8 mouse cellular contexts compared by ENCODE assay signal in genomic region chr7:127875627-127876001, GRCm38 (mm10). TPM values are rescaled to one million over a fixed set of nuclear protein-coding genes. Genes with fewer than 3 reads are reported as not detected.
A peak's percentile ranks its signal among the peaks of the same experiment; 100 is the strongest.
DNase-seq lines count a peak whose midpoint lies in the region; ATAC-seq and TF ChIP-seq lines count a peak whose summit lies in the region.

No protein-coding gene starts in this region.

- peak; percentile 78 for DNase-seq in c-Kit-positive CD71-positive TER-119-negative erythroid progenitor cells, embryonic 14.5 days (ENCODE audit: low read depth)
- DNase-seq in forebrain, embryonic 11.5 days (ENCODE audit: low spot score) = peak; percentile 99
- DNase-seq in kidney, postnatal 25 days = peak; percentile 91 to 96
- peak; percentile 70 to 74 (median 73) for DNase-seq in liver, embryonic 14.5 days (ENCODE audit: low read depth in 3 of 3, low spot score in 3 of 3)
- peak; percentile 100 for DNase-seq in neural tube, embryonic 10.5 days (ENCODE audit: extremely low spot score, low spot score)

- H3K27me3 ChIP-seq in E14TG2a.4 (ENCODE audit: insufficient read depth, low read length) = no peaks in the 10 kb centered on the region
- no peaks in the 10 kb centered on the region for H3K27me3 ChIP-seq in forebrain, embryonic 11.5 days (ENCODE audit: control insufficient read depth, insufficient read depth, low read length)
- H3K27me3 ChIP-seq in heart, embryonic 16.5 days (ENCODE audit: control insufficient read depth, insufficient read depth, low read length) = no peaks in the 10 kb centered on the region
- peaks cover 2% of the 10 kb centered on the region; the same call in 1 of the 2 replicates for H3K27me3 ChIP-seq in liver, embryonic 14.5 days (ENCODE audit: control insufficient read depth, insufficient read depth, low read length)
- no peaks in the 10 kb centered on the region for H3K27me3 ChIP-seq in stomach, embryonic 15.5 days (replicated peaks)

- ATAC-seq in forebrain, embryonic 11.5 days (replicated peaks; ENCODE audit: low FRiP score) = peak; percentile 95
- ATAC-seq in heart, embryonic 16.5 days (replicated peaks; ENCODE audit: extremely low read depth, insufficient read depth, low FRiP score) = peak; percentile 89
- peak; percentile 76 for ATAC-seq in liver, embryonic 14.5 days (ENCODE audit: insufficient read depth)
- peak; percentile 91 for ATAC-seq in stomach, embryonic 15.5 days (ENCODE audit: insufficient read depth, low FRiP score, low read depth)

- under 1% methylated on average over 43 of the region's 43 CpGs for WGBS in forebrain, embryonic 11.5 days
- WGBS in heart, embryonic 16.5 days = under 1% methylated on average over 43 of the region's 43 CpGs
- WGBS in liver, embryonic 14.5 days (ENCODE audit: insufficient replicate concordance) = under 1% methylated on average over 43 of the region's 43 CpGs
- under 1% methylated on average over 40 of the region's 43 CpGs for WGBS in stomach, embryonic 15.5 days

- peak overlapping the region; percentile 93 for H3K9ac ChIP-seq in forebrain, embryonic 11.5 days (ENCODE audit: low read length)
- peak overlapping the region; percentile 96 for H3K9ac ChIP-seq in heart, embryonic 16.5 days (ENCODE audit: low read length)
- H3K9ac ChIP-seq in liver, embryonic 14.5 days (replicated peaks) = peak overlapping the region; percentile 88
- peak overlapping the region; percentile 70 for H3K9ac ChIP-seq in stomach, embryonic 15.5 days

- peak overlapping the region; percentile 100 for H3K4me3 ChIP-seq in E14TG2a.4 (replicated peaks; ENCODE audit: low read length)
- H3K4me3 ChIP-seq in forebrain, embryonic 11.5 days (ENCODE audit: low read depth, low read length) = peak overlapping the region; percentile 95
- H3K4me3 ChIP-seq in heart, embryonic 16.5 days (ENCODE audit: low read length) = peak overlapping the region; percentile 88
- H3K4me3 ChIP-seq in liver, embryonic 14.5 days (ENCODE audit: insufficient read depth in 1 of 2, low read depth in 2 of 2, low read length in 2 of 2) = peak overlapping the region; percentile 87 to 90
- peak overlapping the region; percentile 66 for H3K4me3 ChIP-seq in stomach, embryonic 15.5 days (replicated peaks)

- no peak for TF ChIP-seq CTCF in E14TG2a.4 (conservative IDR thresholded peaks at IDR 0.05; ENCODE audit: low read length)
- no peak for TF ChIP-seq CTCF in liver, embryonic 14.5 days (IDR thresholded peaks at IDR 0.05; ENCODE audit: low read depth)

- H3K4me1 ChIP-seq in E14TG2a.4 (replicated peaks; ENCODE audit: low read depth, low read length) = peaks cover 70% of the 10 kb centered on the region
- H3K4me1 ChIP-seq in forebrain, embryonic 11.5 days (replicated peaks; ENCODE audit: control insufficient read depth, insufficient read depth, low read length) = peaks cover 13% of the 10 kb centered on the region; the same call in 1 of the 2 replicates
- H3K4me1 ChIP-seq in heart, embryonic 16.5 days (ENCODE audit: control insufficient read depth, insufficient read depth, low read length) = peaks cover 16% of the 10 kb centered on the region
- H3K4me1 ChIP-seq in liver, embryonic 14.5 days (replicated peaks; ENCODE audit: control insufficient read depth in 2 of 2, insufficient read depth in 2 of 2, low read length in 1 of 2) = peaks cover 13 to 18% of the 10 kb centered on the region in 2 experiments
- peaks cover 18% of the 10 kb centered on the region for H3K4me1 ChIP-seq in stomach, embryonic 15.5 days

- H3K36me3 ChIP-seq in E14TG2a.4 (ENCODE audit: insufficient read depth, low read length) = peaks cover 60% of the 10 kb centered on the region
- peaks cover 16% of the 10 kb centered on the region for H3K36me3 ChIP-seq in forebrain, embryonic 11.5 days (ENCODE audit: control insufficient read depth, insufficient read depth, low read length)
- H3K36me3 ChIP-seq in heart, embryonic 16.5 days (ENCODE audit: control insufficient read depth, insufficient read depth) = peaks cover 23% of the 10 kb centered on the region
- peaks cover 24% of the 10 kb centered on the region for H3K36me3 ChIP-seq in liver, embryonic 14.5 days (replicated peaks; ENCODE audit: control insufficient read depth, insufficient read depth, low read depth)
- peaks cover 23% of the 10 kb centered on the region for H3K36me3 ChIP-seq in stomach, embryonic 15.5 days

- H3K4me2 ChIP-seq in forebrain, embryonic 11.5 days (ENCODE audit: low read depth, low read length, severe bottlenecking) = peak overlapping the region; percentile 87; the same call in 1 of the 2 replicates
- H3K4me2 ChIP-seq in heart, embryonic 16.5 days (ENCODE audit: low read depth, low read length) = peak overlapping the region; percentile 89
- peak overlapping the region; percentile 98 for H3K4me2 ChIP-seq in liver, embryonic 14.5 days (ENCODE audit: low read depth)
- peak overlapping the region; percentile 84 for H3K4me2 ChIP-seq in stomach, embryonic 15.5 days

- H3K9me3 ChIP-seq in E14TG2a.4 (ENCODE audit: low read length) = no peaks in the 10 kb centered on the region
- no peaks in the 10 kb centered on the region for H3K9me3 ChIP-seq in forebrain, embryonic 11.5 days (ENCODE audit: control insufficient read depth, low read length)
- H3K9me3 ChIP-seq in heart, embryonic 16.5 days (replicated peaks; ENCODE audit: control insufficient read depth, low read length) = no peaks in the 10 kb centered on the region
- peaks cover 18% of the 10 kb centered on the region for H3K9me3 ChIP-seq in liver, embryonic 14.5 days (ENCODE audit: control insufficient read depth, low read length)
- H3K9me3 ChIP-seq in stomach, embryonic 15.5 days = no peaks in the 10 kb centered on the region

- peak overlapping the region; percentile 97 for H3K27ac ChIP-seq in forebrain, embryonic 11.5 days (ENCODE audit: low read depth, low read length)
- peak overlapping the region; percentile 98 for H3K27ac ChIP-seq in heart, embryonic 16.5 days (ENCODE audit: low read length)
- peak overlapping the region; percentile 83 for H3K27ac ChIP-seq in liver, embryonic 14.5 days
- H3K27ac ChIP-seq in stomach, embryonic 15.5 days = peak overlapping the region; percentile 97

- 0 out of 2 replicates have a peak, but pooled peaks have one; percentile 7 for TF ChIP-seq EP300 in liver, embryonic 14.5 days (IDR thresholded peaks at IDR 0.05; ENCODE audit: low read depth)

RNA-seq across cellular contexts. Expression of gene Zfp646, which starts 0.4 kb away (rescaled TPM):
- polyA plus RNA-seq in forebrain, embryonic 11.5 days (2014; fragmentation: Nextera tagmentation; extraction: Ambion mirVana) = 26.2 and 26.8 TPM in 2 replicates
- polyA plus RNA-seq in heart, embryonic 16.5 days (2015; fragmentation: Nextera tagmentation; extraction: Ambion mirVana) = 6.8 and 7.4 TPM in 2 replicates
- polyA plus RNA-seq in liver, embryonic 14.5 days (2012; rRNA removed) = 5.8 and 6.7 TPM in 2 replicates
- polyA plus RNA-seq in liver, embryonic 14.5 days (2014; fragmentation: Nextera tagmentation; extraction: Ambion mirVana) = 4.6 and 5.1 TPM in 2 replicates
- polyA plus RNA-seq in stomach, embryonic 15.5 days (2015; fragmentation: Nextera tagmentation; extraction: Ambion mirVana) = 9.1 and 10.9 TPM in 2 replicates

RNA-seq across cellular contexts. Expression of gene Zfp668, which starts 1.0 kb away (rescaled TPM):
- polyA plus RNA-seq in forebrain, embryonic 11.5 days (2014; fragmentation: Nextera tagmentation; extraction: Ambion mirVana) = 32.6 and 32.9 TPM in 2 replicates
- 9.1 and 10.4 TPM in 2 replicates for polyA plus RNA-seq in heart, embryonic 16.5 days (2015; fragmentation: Nextera tagmentation; extraction: Ambion mirVana)
- polyA plus RNA-seq in liver, embryonic 14.5 days (2012; rRNA removed) = 3.0 TPM in 2 replicates
- polyA plus RNA-seq in liver, embryonic 14.5 days (2014; fragmentation: Nextera tagmentation; extraction: Ambion mirVana) = 3.9 and 4.3 TPM in 2 replicates
- 14.6 and 16.7 TPM in 2 replicates for polyA plus RNA-seq in stomach, embryonic 15.5 days (2015; fragmentation: Nextera tagmentation; extraction: Ambion mirVana)

RNA-seq across cellular contexts. Expression of gene Prss53, which starts 15.2 kb away (rescaled TPM):
- 0.56 and 0.91 TPM in 2 replicates for polyA plus RNA-seq in forebrain, embryonic 11.5 days (2014; fragmentation: Nextera tagmentation; extraction: Ambion mirVana)
- polyA plus RNA-seq in heart, embryonic 16.5 days (2015; fragmentation: Nextera tagmentation; extraction: Ambion mirVana) = 1.5 and 1.8 TPM in 2 replicates
- 0.38 and 0.48 TPM in 2 replicates for polyA plus RNA-seq in liver, embryonic 14.5 days (2012; rRNA removed)
- polyA plus RNA-seq in liver, embryonic 14.5 days (2014; fragmentation: Nextera tagmentation; extraction: Ambion mirVana) = 0.05 and 0.29 TPM in 2 replicates
- polyA plus RNA-seq in stomach, embryonic 15.5 days (2015; fragmentation: Nextera tagmentation; extraction: Ambion mirVana) = 1.7 and 1.8 TPM in 2 replicates

RNA-seq across cellular contexts. Expression of gene Gm21974, which starts 19.6 kb away (rescaled TPM):
- polyA plus RNA-seq in forebrain, embryonic 11.5 days (2014; fragmentation: Nextera tagmentation; extraction: Ambion mirVana) = not detected in 2 replicates
- polyA plus RNA-seq in heart, embryonic 16.5 days (2015; fragmentation: Nextera tagmentation; extraction: Ambion mirVana) = not detected in 2 replicates
- polyA plus RNA-seq in liver, embryonic 14.5 days (2012; rRNA removed) = not detected in 2 replicates
- not detected in 2 replicates for polyA plus RNA-seq in liver, embryonic 14.5 days (2014; fragmentation: Nextera tagmentation; extraction: Ambion mirVana)
- not detected in 2 replicates for polyA plus RNA-seq in stomach, embryonic 15.5 days (2015; fragmentation: Nextera tagmentation; extraction: Ambion mirVana)

RNA-seq across cellular contexts. Expression of gene Vkorc1, which starts 19.8 kb away (rescaled TPM):
- polyA plus RNA-seq in forebrain, embryonic 11.5 days (2014; fragmentation: Nextera tagmentation; extraction: Ambion mirVana) = 47.8 and 48.9 TPM in 2 replicates
- polyA plus RNA-seq in heart, embryonic 16.5 days (2015; fragmentation: Nextera tagmentation; extraction: Ambion mirVana) = 99.9 and 113 TPM in 2 replicates
- 74.0 and 104 TPM in 2 replicates for polyA plus RNA-seq in liver, embryonic 14.5 days (2012; rRNA removed)
- 107 and 116 TPM in 2 replicates for polyA plus RNA-seq in liver, embryonic 14.5 days (2014; fragmentation: Nextera tagmentation; extraction: Ambion mirVana)
- polyA plus RNA-seq in stomach, embryonic 15.5 days (2015; fragmentation: Nextera tagmentation; extraction: Ambion mirVana) = 186 and 190 TPM in 2 replicates

Comparison
In these comparisons a context has a peak if more than half of its experiments do, and no peak if none do; other contexts are left out.
1. Peak in every context shown above with its lines: DNase-seq, ATAC-seq, H3K4me3 ChIP-seq and H3K27ac ChIP-seq.